Mouse (Mus musculus) erythroblast, embryonic 14.5 days (primary cell): Measurements from ENCODE around the gene Ankrd6.

Experiments
- GATA1 ChIP-seq: IDR thresholded peaks from 2 replicates; pipeline ENCODE4 v1.6.1; 2012; ENCODE audit warnings: low read length, inconsistent platforms, mixed read lengths
- TAL1 ChIP-seq: IDR thresholded peaks from 3 replicates; pipeline ENCODE4 v1.6.1; 2012; ENCODE audit warnings: low read length, inconsistent platforms, mixed read lengths

DNA sequence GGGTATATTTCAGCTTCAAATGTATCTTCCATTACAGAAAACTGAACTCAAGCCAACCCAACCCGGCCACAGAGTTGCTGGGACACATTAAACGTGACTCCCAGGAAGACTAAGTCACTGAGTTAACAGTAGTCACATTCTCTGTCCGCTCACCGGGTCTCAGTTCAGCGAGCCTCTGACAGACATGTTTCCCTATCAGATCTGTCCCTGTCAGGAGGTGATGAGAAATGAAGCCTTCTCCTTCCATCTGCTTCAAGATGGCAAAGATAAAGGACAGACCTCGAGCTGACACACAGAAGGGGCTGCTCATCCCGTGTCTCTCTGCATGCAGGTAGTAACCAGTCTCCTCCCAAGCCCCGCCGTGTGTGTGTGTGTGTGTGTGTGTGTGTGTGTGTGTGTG is 81.3 kb downstream of the Ankrd6 start:
- TF ChIP-seq TAL1 (no peak), GATA1 (peak; percentile 16; the same call in 1 of the 2 replicates)
